8 mouse cellular contexts compared by ENCODE assay signal in genomic region chr2:75763252-75763651, GRCm38 (mm10). TPM values are rescaled to one million over a fixed set of nuclear protein-coding genes. Genes with fewer than 3 reads are reported as not detected.
DNase-seq lines count a peak whose midpoint lies in the region; ATAC-seq and TF ChIP-seq lines count a peak whose summit lies in the region.

No protein-coding gene starts in this region.

- no peak for TF ChIP-seq POLR2A in bone marrow macrophage, adult 2 months (IDR thresholded peaks at IDR 0.05; ENCODE audit: borderline replicate concordance, low read depth, low read length)

- peak overlapping the region; percentile 79 for H3K27ac ChIP-seq in bone marrow macrophage, adult 2 months (ENCODE audit: insufficient read depth, low read depth, low read length)
- H3K27ac ChIP-seq in intestine, embryonic 16.5 days (ENCODE audit: low read length): peak overlapping the region; percentile 24; the same call in 1 of the 2 replicates
- H3K27ac ChIP-seq in forebrain, postnatal 0 days (ENCODE audit: low read depth, low read length): no peak overlapping the region
- H3K27ac ChIP-seq in neural tube, embryonic 15.5 days (replicated peaks): no peak overlapping the region
- H3K27ac ChIP-seq in forebrain, embryonic 14.5 days (ENCODE audit: low read depth, low read length): no peak overlapping the region

- H3K9ac ChIP-seq in intestine, embryonic 16.5 days (ENCODE audit: low read depth, low read length): no peak overlapping the region
- H3K9ac ChIP-seq in forebrain, postnatal 0 days: no peak overlapping the region
- H3K9ac ChIP-seq in neural tube, embryonic 15.5 days (replicated peaks): no peak overlapping the region
- no peak overlapping the region for H3K9ac ChIP-seq in forebrain, embryonic 14.5 days (ENCODE audit: low read length)

- no peaks in the 10 kb centered on the region for H3K27me3 ChIP-seq in intestine, embryonic 16.5 days (replicated peaks; ENCODE audit: control insufficient read depth, insufficient read depth, low read length)
- H3K27me3 ChIP-seq in forebrain, postnatal 0 days (ENCODE audit: insufficient read depth, low read length): no peaks in the 10 kb centered on the region
- no peaks in the 10 kb centered on the region for H3K27me3 ChIP-seq in neural tube, embryonic 15.5 days (replicated peaks)
- H3K27me3 ChIP-seq in forebrain, embryonic 14.5 days (replicated peaks; ENCODE audit: control insufficient read depth, insufficient read depth, low read length): no peaks in the 10 kb centered on the region

- no peak overlapping the region for H3K4me2 ChIP-seq in intestine, embryonic 16.5 days (ENCODE audit: low read depth, low read length)
- no peak overlapping the region for H3K4me2 ChIP-seq in forebrain, postnatal 0 days (ENCODE audit: low read depth)
- H3K4me2 ChIP-seq in neural tube, embryonic 15.5 days: no peak overlapping the region
- H3K4me2 ChIP-seq in forebrain, embryonic 14.5 days (ENCODE audit: low read length): no peak overlapping the region

- DNase-seq in lung, postnatal 25 days (ENCODE audit: low spot score): peak; percentile 90
- DNase-seq in forebrain, postnatal 0 days: no peak
- no peak for DNase-seq in forebrain, embryonic 14.5 days (ENCODE audit: low spot score)
- DNase-seq in left cerebral cortex, postnatal 14 days (ENCODE audit: low spot score in 2 of 2): no peak

- H3K36me3 ChIP-seq in intestine, embryonic 16.5 days (ENCODE audit: control insufficient read depth, insufficient read depth, low read length): no peaks in the 10 kb centered on the region
- H3K36me3 ChIP-seq in forebrain, postnatal 0 days (ENCODE audit: insufficient read depth): no peaks in the 10 kb centered on the region
- H3K36me3 ChIP-seq in neural tube, embryonic 15.5 days: no peaks in the 10 kb centered on the region
- no peaks in the 10 kb centered on the region for H3K36me3 ChIP-seq in forebrain, embryonic 14.5 days (ENCODE audit: control insufficient read depth, insufficient read depth, low read length)

- intact Hi-C loops in left cerebral cortex, postnatal 14 days (cut with DNase I): no loop called here

- peak; percentile 47 for ATAC-seq in CD4-positive, CD25-positive, alpha-beta regulatory T cell, adult 4 months
- peak; percentile 73 for ATAC-seq in intestine, embryonic 16.5 days
- no peak for ATAC-seq in forebrain, postnatal 0 days
- ATAC-seq in neural tube, embryonic 15.5 days (ENCODE audit: low FRiP score): no peak
- ATAC-seq in forebrain, embryonic 14.5 days: no peak

- TF ChIP-seq CTCF in bone marrow macrophage, adult 2 months (IDR thresholded peaks at IDR 0.05; ENCODE audit: low read depth, low read length): no peak
- no peak for TF ChIP-seq CTCF in forebrain, postnatal 0 days (IDR thresholded peaks at IDR 0.05; ENCODE audit: low read depth)

- H3K4me3 ChIP-seq in bone marrow macrophage, adult 2 months (ENCODE audit: insufficient read depth, low read length): no peak overlapping the region
- H3K4me3 ChIP-seq in intestine, embryonic 16.5 days (ENCODE audit: low read length): no peak overlapping the region
- H3K4me3 ChIP-seq in forebrain, postnatal 0 days (ENCODE audit: low read depth, low read length): no peak overlapping the region
- no peak overlapping the region for H3K4me3 ChIP-seq in neural tube, embryonic 15.5 days (replicated peaks)
- H3K4me3 ChIP-seq in forebrain, embryonic 14.5 days (ENCODE audit: low read depth, low read length): no peak overlapping the region

- no peaks in the 10 kb centered on the region for H3K9me3 ChIP-seq in intestine, embryonic 16.5 days (ENCODE audit: control insufficient read depth, low read length)
- no peaks in the 10 kb centered on the region for H3K9me3 ChIP-seq in forebrain, postnatal 0 days (ENCODE audit: low read length)
- no peaks in the 10 kb centered on the region for H3K9me3 ChIP-seq in neural tube, embryonic 15.5 days (replicated peaks)
- H3K9me3 ChIP-seq in forebrain, embryonic 14.5 days (replicated peaks; ENCODE audit: control insufficient read depth, low read length): no peaks in the 10 kb centered on the region

- WGBS in intestine, embryonic 16.5 days: 58% methylated on average over 3 of the region's 3 CpGs
- WGBS in forebrain, postnatal 0 days: 87% methylated on average over 3 of the region's 3 CpGs
- 86% methylated on average over 3 of the region's 3 CpGs for WGBS in neural tube, embryonic 15.5 days
- 83% methylated on average over 3 of the region's 3 CpGs for WGBS in forebrain, embryonic 14.5 days

- H3K4me1 ChIP-seq in bone marrow macrophage, adult 2 months (ENCODE audit: control insufficient read depth, insufficient read depth, low read length): peaks cover 70% of the 10 kb centered on the region
- H3K4me1 ChIP-seq in intestine, embryonic 16.5 days (ENCODE audit: control insufficient read depth, insufficient read depth, low read length): peaks cover 12% of the 10 kb centered on the region
- no peaks in the 10 kb centered on the region for H3K4me1 ChIP-seq in forebrain, postnatal 0 days (ENCODE audit: insufficient read depth)
- H3K4me1 ChIP-seq in neural tube, embryonic 15.5 days: peaks cover 3% of the 10 kb centered on the region; the same call in 1 of the 2 replicates
- peaks cover 12% of the 10 kb centered on the region; the same call in 1 of the 2 replicates for H3K4me1 ChIP-seq in forebrain, embryonic 14.5 days (ENCODE audit: control insufficient read depth, insufficient read depth, low read length)

RNA-seq across cellular contexts. Expression of gene Nfe2l2, which starts 58.8 kb away (rescaled TPM):
- 10 to 100 TPM; 41.7 to 45.5 TPM for polyA plus RNA-seq in CD4-positive, CD25-positive, alpha-beta regulatory T cell, adult 4 months (2017; shearing (Covaris generic))
- polyA plus RNA-seq in bone marrow macrophage, adult 2 months (2012; ENCODE audit: insufficient read depth, insufficient read length, missing spikeins): 266 and 269 TPM in 2 replicates
- 112 and 115 TPM in 2 replicates for polyA plus RNA-seq in intestine, embryonic 16.5 days (2015; fragmentation: Nextera tagmentation; extraction: Ambion mirVana)
- total RNA-seq in forebrain, postnatal 0 days (2014; rRNA removed): 7.6 and 7.7 TPM in 2 replicates
- polyA plus RNA-seq in forebrain, postnatal 0 days (2015; fragmentation: Nextera tagmentation; extraction: Ambion mirVana): 12.6 and 14.1 TPM in 2 replicates
- 12.1 and 23.3 TPM in 2 replicates for polyA plus RNA-seq in neural tube, embryonic 15.5 days (2015; fragmentation: Nextera tagmentation; extraction: Ambion mirVana)
- 17.7 and 17.9 TPM in 2 replicates for polyA plus RNA-seq in forebrain, embryonic 14.5 days (2014; fragmentation: Nextera tagmentation; extraction: Ambion mirVana)
- total RNA-seq in left cerebral cortex, postnatal 14 days (2021): 10 to 100 TPM; 10.3 to 13.0 TPM

Comparison
In these comparisons a context has a peak if more than half of its experiments do, and no peak if none do; other contexts are left out.
1. ATAC-seq: peak in CD4-positive, CD25-positive, alpha-beta regulatory T cell, adult 4 months (single experiment) and intestine, embryonic 16.5 days (single experiment); none in forebrain, postnatal 0 days (single experiment), neural tube, embryonic 15.5 days (single experiment) and forebrain, embryonic 14.5 days (single experiment).
2. H3K27ac ChIP-seq: peak in bone marrow macrophage, adult 2 months (single experiment) and intestine, embryonic 16.5 days (single experiment); none in forebrain, postnatal 0 days (single experiment), neural tube, embryonic 15.5 days (single experiment) and forebrain, embryonic 14.5 days (single experiment).